Mouse (Mus musculus) liver, embryonic 18 days (tissue): ENCODE measurements around the gene St3gal2. TPM values are rescaled to one million over a fixed set of nuclear protein-coding genes. Genes with fewer than 3 reads are reported as not detected.

Experiments
- polyA plus RNA-seq: library from polyadenylated mRNA; depleted of rRNA; stranded (reverse); fragments of >200 nt; gene quantifications from 2 replicates; pipeline ENCODE4 v1.2.3, GENCODE M21; 2012; rRNA removed

Gene St3gal2
- polyA plus RNA-seq = 7.1 and 7.9 TPM in 2 replicates

DNA sequence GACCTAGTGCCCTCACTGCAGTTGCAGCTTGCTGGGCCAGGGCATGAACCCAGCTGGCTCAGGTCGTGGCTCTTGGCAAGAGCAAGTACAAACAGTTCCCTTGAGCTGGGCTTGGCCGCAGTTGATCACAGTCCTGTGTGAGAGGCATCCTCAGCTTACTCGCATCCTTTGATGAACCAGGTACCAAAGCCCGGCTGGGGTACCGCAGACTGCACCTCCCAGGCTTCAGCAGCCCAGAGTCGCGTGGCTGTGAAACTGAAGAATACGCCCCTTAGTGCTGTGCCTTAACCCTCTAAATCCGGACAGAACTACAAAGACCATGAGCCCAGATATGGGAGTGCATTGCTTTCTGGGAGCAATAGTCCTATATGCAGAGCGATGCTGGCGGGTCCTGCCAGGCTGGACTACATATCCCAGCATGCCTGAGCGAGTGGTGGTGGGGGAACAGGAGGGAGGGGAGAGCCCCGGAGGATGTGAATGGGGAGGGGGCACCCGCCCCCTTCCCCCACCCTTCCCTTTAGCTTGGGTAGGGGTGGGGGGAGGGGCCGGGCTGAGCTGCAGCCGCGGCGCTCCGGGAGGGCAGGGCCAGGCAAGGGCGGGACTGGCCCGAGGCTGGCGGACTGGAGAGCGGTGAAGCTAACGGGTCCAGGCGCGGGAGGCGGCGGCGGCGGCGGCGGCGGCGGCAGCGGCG, at the start of gene St3gal2:
St3gal2 (plus strand) TSS at position 582 of the 691 bp plus-strand sequence.

GRCm38 (mm10) chr8:110901839-110902578, 17.7 kb upstream of the St3gal2 start, which contains the start of gene Fuk:
Gene Fuk (minus strand): TSS chr8:110902488.

DNA sequence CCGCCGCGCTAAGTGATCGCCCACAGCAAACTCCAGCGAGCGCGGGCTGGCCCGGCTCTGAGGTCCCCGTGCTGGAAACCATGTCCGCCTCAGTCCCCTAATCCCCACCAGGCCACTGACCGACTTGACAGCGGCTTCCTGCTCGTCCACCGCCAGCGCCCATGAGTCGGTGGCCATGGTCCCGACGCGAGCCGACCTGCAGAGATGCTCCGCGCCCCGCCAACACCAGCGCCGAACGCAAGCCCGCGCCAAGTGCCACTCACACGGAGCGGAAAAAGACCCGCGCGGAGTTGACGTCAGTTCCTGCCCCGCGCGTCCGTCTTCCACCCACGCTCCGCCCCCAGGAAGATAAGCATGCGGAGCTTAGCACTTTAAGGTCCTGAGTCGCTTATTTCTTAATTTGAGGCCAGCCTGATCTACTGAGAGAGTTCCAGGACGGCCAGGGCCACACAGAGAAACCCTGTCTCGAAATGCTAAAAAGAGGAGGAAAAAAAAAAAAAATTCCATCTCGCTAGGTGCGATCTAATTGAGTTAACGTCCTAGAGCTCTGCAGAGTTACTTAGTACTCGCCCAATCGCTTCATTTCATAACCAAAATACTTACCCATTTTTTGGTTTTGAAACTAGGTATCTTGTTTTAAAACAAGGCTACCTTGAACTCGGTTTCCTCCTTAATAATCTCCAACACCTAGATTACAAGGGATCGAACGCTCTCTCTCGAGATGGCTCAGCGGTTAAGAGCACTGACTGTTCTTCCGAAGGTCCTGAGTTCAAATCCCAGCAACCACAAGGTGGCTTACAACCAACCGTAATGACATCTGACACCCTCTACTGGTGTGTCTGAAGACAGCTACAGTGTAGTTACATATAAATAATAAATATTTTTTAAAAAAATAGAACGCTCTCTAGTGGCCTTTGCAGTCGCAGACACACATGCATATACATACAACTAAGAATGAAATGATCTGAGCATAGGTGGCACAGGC, 78.1 kb downstream of the St3gal2 start, which contains the start of gene Ddx19a:
Ddx19a (minus strand) TSS at position 254 of the 985 bp plus-strand sequence.

Other genes with a start within 250 kb of the St3gal2 start
- 2.1 and 3.2 TPM in 2 replicates for gene Mtss1l, start 198.4 kb upstream of the St3gal2 start, polyA plus RNA-seq
- gene Il34, start 114.0 kb upstream of the St3gal2 start, polyA plus RNA-seq = 0.19 and 0.32 TPM in 2 replicates
- 16.6 and 17.2 TPM in 2 replicates for gene Cog4, start 73.3 kb upstream of the St3gal2 start, polyA plus RNA-seq
- 24.7 and 26.9 TPM in 2 replicates for gene Sf3b3, start 73.1 kb upstream of the St3gal2 start, polyA plus RNA-seq
- 2.8 and 3.2 TPM in 2 replicates for gene Fuk, start 17.4 kb upstream of the St3gal2 start, polyA plus RNA-seq
- gene Ddx19a, start 77.9 kb downstream of the St3gal2 start, polyA plus RNA-seq = 20.3 and 21.2 TPM in 2 replicates
- 3.6 and 4.3 TPM in 2 replicates for gene Ddx19b, start 111.8 kb downstream of the St3gal2 start, polyA plus RNA-seq
- gene Aars, start 113.2 kb downstream of the St3gal2 start, polyA plus RNA-seq = 23.9 and 25.1 TPM in 2 replicates
- 1.9 and 2.4 TPM in 2 replicates for gene Exosc6, start 136.4 kb downstream of the St3gal2 start, polyA plus RNA-seq
- not detected in 2 replicates for gene Clec18a, start 172.5 kb downstream of the St3gal2 start, polyA plus RNA-seq
- 2.0 and 2.2 TPM in 2 replicates for gene Pdpr, start 174.7 kb downstream of the St3gal2 start, polyA plus RNA-seq